Mouse (Mus musculus) c-Kit-positive CD71-positive TER-119-positive erythroid progenitor cells, embryonic 14.5 days (primary cell): ENCODE results near the gene Prr15l.
A peak's percentile ranks its signal among the peaks of the same experiment; 100 is the strongest.

ENCODE experiments used
- DNase-seq: peaks from one replicate; pipeline ENCODE4 v3.0.0-alpha.2; 2013; ENCODE audit warnings: low spot score

Prr15l gene

GRCm38 (mm10) chr11:96946498-96946897 lies 18.6 kb downstream of the Prr15l start:
- no peak for DNase-seq

- DNase-seq = peak; percentile 88
Measured at GRCm38 (mm10) chr11:96947849-96948248, 19.9 kb downstream of the Prr15l start.

- DNase-seq = no peak
Measured at GRCm38 (mm10) chr11:96950767-96951166, 22.9 kb downstream of the Prr15l start.

GRCm38 (mm10) chr11:96952426-96952825 lies 24.5 kb downstream of the Prr15l start:
- DNase-seq = no peak

GRCm38 (mm10) chr11:96952896-96953295 lies 25.0 kb downstream of the Prr15l start:
- no peak for DNase-seq

GRCm38 (mm10) chr11:96955094-96955493 lies 27.2 kb downstream of the Prr15l start:
- DNase-seq = no peak

GRCm38 (mm10) chr11:96956009-96956724 lies 28.3 kb downstream of the Prr15l start:
- DNase-seq = no peak

- DNase-seq = no peak
Measured at GRCm38 (mm10) chr11:96957061-96957805, 29.3 kb downstream of the Prr15l start.

- DNase-seq = peak; percentile 80
Measured at GRCm38 (mm10) chr11:96963580-96963979, 35.7 kb downstream of the Prr15l start.

- no peak for DNase-seq
Measured at GRCm38 (mm10) chr11:96966172-96966571, 38.3 kb downstream of the Prr15l start.

- DNase-seq = no peak
Measured at GRCm38 (mm10) chr11:96966914-96967543, 39.1 kb downstream of the Prr15l start.

- DNase-seq = no peak
Measured at GRCm38 (mm10) chr11:96967544-96968269, 39.8 kb downstream of the Prr15l start.

GRCm38 (mm10) chr11:96968476-96968875 lies 40.6 kb downstream of the Prr15l start:
- DNase-seq = no peak

- DNase-seq = no peak
Measured at GRCm38 (mm10) chr11:96969280-96969722, 41.4 kb downstream of the Prr15l start.

- no peak for DNase-seq
Measured at GRCm38 (mm10) chr11:96969746-96970145, 41.8 kb downstream of the Prr15l start.

- DNase-seq = no peak
Measured at GRCm38 (mm10) chr11:96970341-96970740, 42.4 kb downstream of the Prr15l start.

- no peak for DNase-seq
Measured at GRCm38 (mm10) chr11:96972906-96973305, 45.0 kb downstream of the Prr15l start.

GRCm38 (mm10) chr11:96973426-96973964 lies 45.6 kb downstream of the Prr15l start:
- DNase-seq = no peak

- DNase-seq = no peak
Measured at GRCm38 (mm10) chr11:96974813-96975212, 46.9 kb downstream of the Prr15l start.

GRCm38 (mm10) chr11:96975511-96976378 lies 47.8 kb downstream of the Prr15l start:
- DNase-seq = no peak

- DNase-seq = no peak
Measured at GRCm38 (mm10) chr11:96976379-96976687, 48.4 kb downstream of the Prr15l start.
